Mouse (Mus musculus) brain, embryonic 14.5 days (tissue): ENCODE results near the gene 1810043G02Rik.

ENCODE experiments used
- CTCF ChIP-seq: fragments of 200-500 bp; IDR thresholded peaks from 2 replicates; pipeline ENCODE4 v1.5.1; 2012; ENCODE audit warnings: inconsistent platforms, mild to moderate bottlenecking, moderate library complexity, borderline replicate concordance; ENCODE audit not compliant: insufficient read depth, insufficient read length; ENCODE audit errors: extremely low read depth
- POLR2A ChIP-seq: fragments of 200-500 bp; IDR thresholded peaks from 2 replicates; pipeline ENCODE4 v1.6.1; 2012; ENCODE audit warnings: mild to moderate bottlenecking, inconsistent platforms, borderline replicate concordance; ENCODE audit not compliant: poor library complexity, insufficient read depth, insufficient read length, severe bottlenecking; ENCODE audit errors: extremely low read depth

GRCm38 (mm10) chr10:78004479-78005100 is 26.3 kb downstream of the 1810043G02Rik start:
- no peak for TF ChIP-seq CTCF
- no peak for TF ChIP-seq POLR2A
